Mouse (Mus musculus) forebrain, embryonic 16.5 days (tissue): ENCODE data around the gene Ifnl2. TPM values are rescaled to one million over a fixed set of nuclear protein-coding genes. Genes with fewer than 3 reads are reported as not detected.
"Not testable (repeated sequence)": the region's sequence is repeated elsewhere in the genome, so short reads cannot be mapped to it uniquely, and the experiment has no call there.

Experiments
- ATAC-seq: fragments of 200-750 bp; cut with Nextera tagmentation; 2 replicates; pipeline ENCODE4 v1.8.0; 2017; ENCODE audit warnings: mild to moderate bottlenecking, moderate library complexity
- H3K27ac ChIP-seq: fragments of 300-500 bp; sonication (generic); 2 replicates; pipeline ENCODE4 v1.5.1; 2014; ENCODE audit warnings: low read length, control low read depth
- H3K27me3 ChIP-seq: fragments of 300-500 bp; sonication (generic); replicated peaks from 2 replicates; pipeline ENCODE4 v1.6.1; 2014; ENCODE audit warnings: low read length; ENCODE audit not compliant: control insufficient read depth, insufficient read depth
- H3K36me3 ChIP-seq: fragments of 300-500 bp; sonication (generic); 2 replicates; pipeline ENCODE4 v1.6.1; 2014; ENCODE audit not compliant: control insufficient read depth, insufficient read depth
- H3K4me1 ChIP-seq: fragments of 300-500 bp; sonication (generic); replicated peaks from 2 replicates; pipeline ENCODE4 v1.6.1; 2014; ENCODE audit warnings: low read length; ENCODE audit not compliant: control insufficient read depth, insufficient read depth
- H3K4me2 ChIP-seq: fragments of 300-500 bp; sonication (generic); 2 replicates; pipeline ENCODE4 v1.6.1; 2014; ENCODE audit warnings: mild to moderate bottlenecking, low read length, control low read depth
- H3K4me3 ChIP-seq: fragments of 300-500 bp; sonication (generic); replicated peaks from 2 replicates; pipeline ENCODE4 v1.5.1; 2014; ENCODE audit warnings: mild to moderate bottlenecking, low read length, control low read depth
- H3K9ac ChIP-seq: fragments of 300-500 bp; sonication (generic); replicated peaks from 2 replicates; pipeline ENCODE4 v1.6.1; 2014; ENCODE audit warnings: low read depth, low read length, control low read depth
- H3K9me3 ChIP-seq: fragments of 300-500 bp; sonication (generic); 2 replicates; pipeline ENCODE4 v1.6.1; 2016; ENCODE audit warnings: low read length; ENCODE audit not compliant: control insufficient read depth
- WGBS: fragments of 180-500 bp; shearing (Covaris S2); extraction: QIAGEN DNeasy Blood & Tissue Kit; methylation state at CpG from one replicate; pipeline ENCODE4 v1.1.7; 2014; 5-methylcytosine and 5-hydroxymethylcytosine counted together
- polyA plus RNA-seq: library from polyadenylated mRNA; unstranded; fragments of >200 nt; fragmentation: Nextera tagmentation; extraction: Ambion mirVana; gene quantifications from 2 replicates; pipeline ENCODE4 v1.2.1, GENCODE M21; 2015

The Ifnl2 gene
- polyA plus RNA-seq, 1 experiment from 2014 or later: not detected

- H3K27me3 ChIP-seq: peaks cover 31% of the 10 kb centered on the region
- 28% methylated on average over 14 of the region's 14 CpGs for WGBS
- no peak for ATAC-seq
These were observed 35.0 kb upstream of the Ifnl2 start for GRCm38 (mm10) chr7:28545048-28545890.

GRCm38 (mm10) chr7:28544051-28544601 lies 33.9 kb upstream of the Ifnl2 start:
- Histone ChIP-seq H3K36me3 (no peaks in the 10 kb centered on the region), H3K27me3 (peaks cover 31% of the 10 kb centered on the region), H3K27ac (no peak overlapping the region), H3K9me3 (no peaks in the 10 kb centered on the region), H3K4me1 (peaks cover 8% of the 10 kb centered on the region), H3K9ac (no peak overlapping the region), H3K4me3 (no peak overlapping the region), H3K4me2 (no peak overlapping the region)
- 4% methylated on average over 25 of the region's 27 CpGs for WGBS
- no peak for ATAC-seq

More at GRCm38 (mm10) chr7:28545048-28545890, 35.0 kb upstream of the Ifnl2 start:
- H3K27ac ChIP-seq: no peak overlapping the region
- H3K9ac ChIP-seq: no peak overlapping the region
- H3K4me1 ChIP-seq: peaks cover 8% of the 10 kb centered on the region
- H3K4me2 ChIP-seq: no peak overlapping the region
- no peaks in the 10 kb centered on the region for H3K9me3 ChIP-seq
- no peaks in the 10 kb centered on the region for H3K36me3 ChIP-seq
- no peak overlapping the region for H3K4me3 ChIP-seq

GRCm38 (mm10) chr7:28540526-28540925 lies 30.3 kb upstream of the Ifnl2 start, which contains the start of gene Sycn:
Gene Sycn, plus strand, starts transcription at chr7:28540885.
- H3K27ac ChIP-seq: no peak within 1 kb of the TSS
- no peak for ATAC-seq
- no peaks in the 10 kb centered on the region for H3K36me3 ChIP-seq
- H3K4me2 ChIP-seq: no peak within 1 kb of the TSS
- H3K4me1 ChIP-seq: no peaks in the 10 kb centered on the region
- H3K4me3 ChIP-seq: no peak within 1 kb of the TSS
- no peak within 1 kb of the TSS for H3K9ac ChIP-seq
- H3K9me3 ChIP-seq: no peaks in the 10 kb centered on the region
- WGBS: 85% methylated on average over 4 of the region's 4 CpGs
- peaks cover 12% of the 10 kb centered on the region for H3K27me3 ChIP-seq

GRCm38 (mm10) chr7:28538886-28539285 lies 28.6 kb upstream of the Ifnl2 start:
- H3K27me3 ChIP-seq, H3K4me1 ChIP-seq, H3K9me3 ChIP-seq, H3K9ac ChIP-seq, H3K4me2 ChIP-seq, H3K4me3 ChIP-seq, ATAC-seq, H3K27ac ChIP-seq, H3K36me3 ChIP-seq: not testable (repeated sequence)
- WGBS: 92% methylated on average over 6 of the region's 6 CpGs

GRCm38 (mm10) chr7:28532005-28532404 lies 21.8 kb upstream of the Ifnl2 start:
- whole genome bisulfite sequencing: 76% methylated on average over 8 of the region's 8 CpGs
- no peaks in the 10 kb centered on the region for H3K4me1 ChIP-seq
- H3K36me3 ChIP-seq: no peaks in the 10 kb centered on the region
- H3K27me3 ChIP-seq: no peaks in the 10 kb centered on the region
- no peak overlapping the region for H3K9ac ChIP-seq
- H3K9me3 ChIP-seq: no peaks in the 10 kb centered on the region
- H3K4me2 ChIP-seq: no peak overlapping the region
- no peak overlapping the region for H3K4me3 ChIP-seq
- ATAC-seq: no peak
- no peak overlapping the region for H3K27ac ChIP-seq

GRCm38 (mm10) chr7:28527922-28528719 lies 17.9 kb upstream of the Ifnl2 start:
- Histone ChIP-seq H3K9ac (no peak overlapping the region), H3K27me3 (no peaks in the 10 kb centered on the region), H3K4me1 (no peaks in the 10 kb centered on the region), H3K27ac (no peak overlapping the region), H3K36me3 (no peaks in the 10 kb centered on the region), H3K9me3 (no peaks in the 10 kb centered on the region), H3K4me3 (no peak overlapping the region), H3K4me2 (no peak overlapping the region)
- ATAC-seq: no peak
- 5% methylated on average over 19 of the region's 19 CpGs for WGBS

- not testable (repeated sequence) for H3K36me3 ChIP-seq
These were observed 12.3 kb upstream of the Ifnl2 start, which contains the start of gene Ifnl3 for GRCm38 (mm10) chr7:28522536-28522935. Gene Ifnl3, plus strand, starts transcription at chr7:28522836.

GRCm38 (mm10) chr7:28511441-28511840 lies 1.2 kb upstream of the Ifnl2 start:
- no peaks in the 10 kb centered on the region for H3K4me1 ChIP-seq
- H3K4me2 ChIP-seq: no peak overlapping the region
- ATAC-seq: no peak
- no peak overlapping the region for H3K4me3 ChIP-seq
- no peak overlapping the region for H3K27ac ChIP-seq
- H3K9ac ChIP-seq: no peak overlapping the region
- H3K36me3 ChIP-seq: no peaks in the 10 kb centered on the region
- no peaks in the 10 kb centered on the region for H3K27me3 ChIP-seq
- no peaks in the 10 kb centered on the region for H3K9me3 ChIP-seq
- WGBS: 68% methylated on average over 8 of the region's 8 CpGs

More at GRCm38 (mm10) chr7:28522536-28522935, 12.3 kb upstream of the Ifnl2 start, which contains the start of gene Ifnl3:
- 72% methylated on average over 5 of the region's 6 CpGs for WGBS
- H3K9me3 ChIP-seq, H3K4me1 ChIP-seq, H3K27me3 ChIP-seq, ATAC-seq, H3K27ac ChIP-seq, H3K9ac ChIP-seq, H3K4me3 ChIP-seq, H3K4me2 ChIP-seq: not testable (repeated sequence)

- H3K27ac ChIP-seq, H3K9me3 ChIP-seq, H3K27me3 ChIP-seq, H3K4me3 ChIP-seq, H3K36me3 ChIP-seq, H3K4me2 ChIP-seq, H3K9ac ChIP-seq, H3K4me1 ChIP-seq, ATAC-seq: not testable (repeated sequence)
- 40% methylated on average over 1 of the region's 2 CpGs for WGBS
These were observed 1.1 kb downstream of the Ifnl2 start for GRCm38 (mm10) chr7:28509121-28509520.
